Mouse (Mus musculus) kidney, adult 2 months (tissue): ENCODE data around the gene Lbx1. TPM values are rescaled to one million over a fixed set of nuclear protein-coding genes. Genes with fewer than 3 reads are reported as not detected.
A peak's percentile ranks its signal among the peaks of the same experiment; 100 is the strongest.

Source experiments
- DNase-seq: peaks from one replicate; pipeline ENCODE4 v3.0.0; 2021
- H3K27ac ChIP-seq: fragments of 200-500 bp; 2 replicates; pipeline ENCODE4 v1.5.1; 2012; ENCODE audit warnings: low read depth, low read length, control low read depth, inconsistent platforms; ENCODE audit not compliant: insufficient read depth
- H3K27me3 ChIP-seq: fragments of 200-500 bp; replicated peaks from 2 replicates; pipeline ENCODE4 v1.6.1; 2012; ENCODE audit warnings: mild to moderate bottlenecking, moderate library complexity, low read length, inconsistent platforms; ENCODE audit not compliant: control insufficient read depth, insufficient read depth
- H3K36me3 ChIP-seq: fragments of 200-500 bp; 2 replicates; pipeline ENCODE4 v1.6.1; 2012; ENCODE audit warnings: mild to moderate bottlenecking, moderate library complexity, low read length, inconsistent platforms; ENCODE audit not compliant: control insufficient read depth, insufficient read depth
- H3K4me1 ChIP-seq: fragments of 200-500 bp; 2 replicates; pipeline ENCODE4 v1.6.1; 2011; ENCODE audit warnings: low read length; ENCODE audit not compliant: control insufficient read depth, insufficient read depth
- H3K4me3 ChIP-seq: fragments of 200-500 bp; 2 replicates; pipeline ENCODE4 v1.5.1; 2011; ENCODE audit warnings: mild to moderate bottlenecking, low read depth, low read length, control low read depth; ENCODE audit not compliant: insufficient read depth
- CTCF ChIP-seq: fragments of 200-500 bp; conservative IDR thresholded peaks from 2 replicates; pipeline ENCODE4 v1.5.1; 2011; ENCODE audit warnings: low read depth, mild to moderate bottlenecking, control low read depth, low read length, moderate library complexity, mixed read lengths; ENCODE audit not compliant: insufficient read depth, insufficient read length
- POLR2A ChIP-seq: fragments of 200-500 bp; IDR thresholded peaks from one replicate; pipeline ENCODE4 v1.6.1; 2011; ENCODE audit warnings: low read depth, low read length, control low read depth
- WGBS: fragments of 180-500 bp; shearing (Covaris S2); methylation state at CpG from one replicate; pipeline ENCODE4 v1.1.7; 2018; 5-methylcytosine and 5-hydroxymethylcytosine counted together
- polyA plus RNA-seq: library from polyadenylated mRNA; depleted of rRNA; stranded (reverse); fragments of >200 nt; gene quantifications from 2 replicates; pipeline ENCODE4 v1.2.3, GENCODE M21; 2012

Lbx1 gene
- polyA plus RNA-seq, 1 experiment = 0.06 TPM

- peak; percentile 8 for DNase-seq
Observed at GRCm38 (mm10) chr19:45233496-45234127, 2.0 kb downstream of the Lbx1 start.

GRCm38 (mm10) chr19:45232443-45233410, 2.9 kb downstream of the Lbx1 start:
- H3K36me3 ChIP-seq = no peaks in the 10 kb centered on the region
- H3K27me3 ChIP-seq = peaks cover 49% of the 10 kb centered on the region
- H3K4me3 ChIP-seq = no peak overlapping the region
- no peak for TF ChIP-seq POLR2A
- TF ChIP-seq CTCF = no peak
- peak; percentile 9 for DNase-seq
- WGBS = 6% methylated on average over 42 of the region's 42 CpGs
- H3K4me1 ChIP-seq = 0 out of 2 replicates have a peak, but pooled peaks cover 3% of the 10 kb centered on the region
- H3K27ac ChIP-seq = no peak overlapping the region

More at GRCm38 (mm10) chr19:45233496-45234127, 2.0 kb downstream of the Lbx1 start:
- Histone ChIP-seq H3K4me3 (no peak overlapping the region), H3K27ac (no peak overlapping the region), H3K36me3 (no peaks in the 10 kb centered on the region), H3K27me3 (peaks cover 49% of the 10 kb centered on the region), H3K4me1 (0 out of 2 replicates have a peak, but pooled peaks cover 3% of the 10 kb centered on the region)
- TF ChIP-seq POLR2A (no peak), CTCF (no peak)
- WGBS = 4% methylated on average over 60 of the region's 60 CpGs

- Histone ChIP-seq H3K4me3 (no peak overlapping the region), H3K27ac (no peak overlapping the region), H3K36me3 (no peaks in the 10 kb centered on the region), H3K4me1 (0 out of 2 replicates have a peak, but pooled peaks cover 3% of the 10 kb centered on the region), H3K27me3 (peaks cover 48% of the 10 kb centered on the region)
- DNase-seq = no peak
- TF ChIP-seq POLR2A (no peak), CTCF (no peak)
- WGBS = 6% methylated on average over 14 of the region's 14 CpGs
Observed at GRCm38 (mm10) chr19:45232036-45232410, 3.6 kb downstream of the Lbx1 start.

- Histone ChIP-seq H3K36me3 (no peaks in the 10 kb centered on the region), H3K4me1 (0 out of 2 replicates have a peak, but pooled peaks cover 3% of the 10 kb centered on the region), H3K27ac (no peak overlapping the region), H3K27me3 (peaks cover 45% of the 10 kb centered on the region), H3K4me3 (no peak overlapping the region)
- TF ChIP-seq CTCF (no peak), POLR2A (no peak)
- DNase-seq = no peak
- WGBS = 4% methylated on average over 44 of the region's 44 CpGs
Observed at GRCm38 (mm10) chr19:45231383-45232035, 4.1 kb downstream of the Lbx1 start.

- 4% methylated on average over 50 of the region's 51 CpGs for WGBS
- H3K4me3 ChIP-seq = no peak overlapping the region
- no peak for DNase-seq
- H3K36me3 ChIP-seq = no peaks in the 10 kb centered on the region
- no peak overlapping the region for H3K27ac ChIP-seq
- 0 out of 2 replicates have a peak, but pooled peaks cover 3% of the 10 kb centered on the region for H3K4me1 ChIP-seq
- TF ChIP-seq POLR2A (no peak), CTCF (no peak)
- peaks cover 39% of the 10 kb centered on the region for H3K27me3 ChIP-seq
Observed at GRCm38 (mm10) chr19:45230848-45231382, 4.7 kb downstream of the Lbx1 start.

GRCm38 (mm10) chr19:45230201-45230611, 5.4 kb downstream of the Lbx1 start:
- no peaks in the 10 kb centered on the region for H3K4me1 ChIP-seq
- H3K27ac ChIP-seq = no peak overlapping the region
- DNase-seq = no peak
- H3K27me3 ChIP-seq = peaks cover 36% of the 10 kb centered on the region
- H3K36me3 ChIP-seq = no peaks in the 10 kb centered on the region
- WGBS = 6% methylated on average over 20 of the region's 20 CpGs
- no peak overlapping the region for H3K4me3 ChIP-seq
- no peak for TF ChIP-seq POLR2A
- no peak for TF ChIP-seq CTCF
